Mouse (Mus musculus) liver, embryonic 12.5 days (tissue): ENCODE measurements at regions not wholly inside any gene's neighbourhood (a gene's known extent, or its start where the extent isn't known, plus 50 kb on each side); places are given as distances from the start of the nearest gene placed in this dataset.

Experiments used
- ATAC-seq: fragments of 200-750 bp; cut with Nextera tagmentation; 2 replicates; pipeline ENCODE4 v1.8.0; 2017; ENCODE audit warnings: moderate number of reproducible peaks, mild to moderate bottlenecking, moderate library complexity
- H3K27ac ChIP-seq: fragments of 300-500 bp; sonication (generic); 2 replicates; pipeline ENCODE4 v1.5.1; 2016; ENCODE audit warnings: mild to moderate bottlenecking
- H3K27me3 ChIP-seq: fragments of 300-500 bp; sonication (generic); replicated peaks from 2 replicates; pipeline ENCODE4 v1.6.1; 2016; ENCODE audit warnings: mild to moderate bottlenecking, moderate library complexity
- H3K36me3 ChIP-seq: fragments of 300-500 bp; sonication (generic); 2 replicates; pipeline ENCODE4 v1.6.1; 2016; ENCODE audit warnings: mild to moderate bottlenecking, moderate library complexity
- H3K4me1 ChIP-seq: fragments of 300-500 bp; sonication (generic); 2 replicates; pipeline ENCODE4 v1.6.1; 2016
- H3K4me2 ChIP-seq: fragments of 300-500 bp; sonication (generic); 2 replicates; pipeline ENCODE4 v1.6.1; 2016; ENCODE audit warnings: mild to moderate bottlenecking, moderate library complexity
- H3K4me3 ChIP-seq: fragments of 300-500 bp; sonication (generic); 2 replicates; pipeline ENCODE4 v1.5.1; 2016; ENCODE audit warnings: mild to moderate bottlenecking, moderate library complexity
- H3K9ac ChIP-seq: fragments of 300-500 bp; sonication (generic); 2 replicates; pipeline ENCODE4 v1.6.1; 2016; ENCODE audit warnings: mild to moderate bottlenecking, moderate library complexity
- H3K9me3 ChIP-seq: fragments of 300-500 bp; sonication (generic); replicated peaks from 2 replicates; pipeline ENCODE4 v1.6.1; 2016; ENCODE audit warnings: mild to moderate bottlenecking, moderate library complexity
- WGBS: fragments of 180-500 bp; shearing (Covaris S2); methylation state at CpG from one replicate; pipeline ENCODE4 v1.1.7; 2016; ENCODE audit not compliant: insufficient replicate concordance; 5-methylcytosine and 5-hydroxymethylcytosine counted together

DNA sequence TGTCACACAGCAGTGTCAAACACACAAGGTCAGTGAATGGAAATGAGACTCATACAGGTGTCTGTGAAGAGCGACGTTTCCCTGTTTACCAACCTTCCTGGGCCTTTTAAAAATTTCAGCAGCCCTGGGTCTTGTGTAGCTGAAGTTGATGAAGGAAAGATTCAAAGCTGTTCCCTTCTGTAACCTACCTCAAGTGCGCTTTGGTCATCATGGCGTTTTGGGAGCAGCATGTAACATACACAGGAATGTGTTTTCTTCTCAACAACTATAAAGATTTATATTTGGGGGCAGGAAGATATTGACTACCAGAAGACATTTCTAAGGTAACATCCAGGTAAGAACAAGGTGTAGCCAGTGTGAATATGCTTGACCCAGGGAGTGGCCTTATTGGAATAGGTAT, 466.9 kb upstream of the Cdh4 start:
- H3K27me3 ChIP-seq: no peaks in the 10 kb centered on the region

DNA sequence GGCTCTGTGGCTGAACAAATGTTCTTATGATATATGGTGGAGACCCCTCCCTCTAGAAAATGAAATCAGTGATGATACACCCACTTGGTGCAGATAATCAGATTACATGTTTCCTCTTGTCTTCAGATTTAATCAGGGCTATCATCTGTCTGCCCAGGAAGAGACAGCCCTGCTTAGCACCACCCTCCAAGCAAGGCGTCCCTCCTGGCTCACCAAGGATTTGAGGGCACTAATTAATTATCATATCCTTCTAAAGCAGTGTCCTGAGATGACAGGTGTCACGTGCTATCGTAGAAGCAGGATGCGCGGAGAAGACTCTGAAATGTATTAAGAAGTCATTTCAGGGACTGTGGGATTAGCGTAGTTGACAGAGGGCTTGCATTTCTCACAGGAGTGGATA, 466.2 kb upstream of the Cdh4 start:
- Histone ChIP-seq H3K9ac (no peak overlapping the region), H3K27me3 (no peaks in the 10 kb centered on the region), H3K9me3 (peaks cover 6% of the 10 kb centered on the region; the same call in 1 of the 2 replicates), H3K36me3 (no peaks in the 10 kb centered on the region), H3K27ac (no peak overlapping the region), H3K4me3 (no peak overlapping the region), H3K4me2 (no peak overlapping the region), H3K4me1 (no peaks in the 10 kb centered on the region)
- 72% methylated on average over 6 of the region's 6 CpGs for WGBS
- ATAC-seq: no peak

More for the DNA sequence above, 466.9 kb upstream of the Cdh4 start:
- Histone ChIP-seq H3K36me3 (no peaks in the 10 kb centered on the region), H3K27ac (no peak overlapping the region), H3K4me1 (no peaks in the 10 kb centered on the region), H3K9me3 (peaks cover 6% of the 10 kb centered on the region; the same call in 1 of the 2 replicates), H3K4me3 (no peak overlapping the region), H3K4me2 (no peak overlapping the region), H3K9ac (no peak overlapping the region)
- WGBS: 71% methylated on average over 4 of the region's 4 CpGs
- ATAC-seq: no peak

DNA sequence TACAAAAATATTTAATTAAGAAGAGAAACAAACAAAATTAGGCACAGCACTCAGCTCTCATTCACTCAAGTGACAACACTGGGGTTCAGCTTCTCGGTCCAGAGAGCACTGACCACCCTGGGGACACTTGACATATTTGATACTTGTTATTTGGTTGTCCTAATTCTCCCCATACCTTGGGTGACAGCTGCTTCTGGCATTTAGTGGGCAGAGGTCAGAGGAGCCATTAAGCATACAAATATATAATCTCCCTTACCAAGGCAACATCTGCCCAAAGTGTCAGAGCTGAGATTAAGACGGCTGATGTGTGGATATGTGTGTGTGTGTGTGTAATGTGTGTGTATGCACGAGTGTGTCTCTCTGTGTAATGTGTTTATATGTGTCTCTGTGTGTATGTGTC, 465.7 kb upstream of the Cdh4 start:
- Histone ChIP-seq H3K27ac (no peak overlapping the region), H3K4me2 (no peak overlapping the region), H3K27me3 (no peaks in the 10 kb centered on the region), H3K9me3 (peaks cover 6% of the 10 kb centered on the region; the same call in 1 of the 2 replicates), H3K4me1 (no peaks in the 10 kb centered on the region), H3K4me3 (no peak overlapping the region), H3K9ac (no peak overlapping the region), H3K36me3 (no peaks in the 10 kb centered on the region)
- no peak for ATAC-seq
- 63% methylated on average over 3 of the region's 3 CpGs for WGBS

DNA sequence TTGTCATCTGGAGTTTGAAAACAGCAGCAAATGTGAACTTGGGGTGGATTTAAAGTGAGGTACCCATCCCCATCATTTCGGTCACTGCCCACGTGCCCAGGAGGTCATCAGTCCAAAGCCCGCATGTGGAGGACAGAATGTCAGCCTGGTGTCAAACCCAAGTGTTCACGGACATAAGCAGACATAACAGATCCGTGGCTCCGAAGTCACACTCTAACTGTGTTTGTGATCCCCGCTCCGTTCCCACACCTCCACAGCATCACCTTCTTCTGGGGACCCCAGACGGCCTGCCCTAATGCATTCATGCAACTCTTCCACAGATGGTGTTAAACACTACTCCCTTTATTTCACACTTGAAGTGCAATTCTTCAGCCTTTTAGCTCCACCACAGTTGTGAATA, 462.8 kb upstream of the Cdh4 start:
- Histone ChIP-seq H3K4me2 (no peak overlapping the region), H3K4me3 (no peak overlapping the region), H3K9me3 (no peaks in the 10 kb centered on the region), H3K4me1 (no peaks in the 10 kb centered on the region), H3K36me3 (no peaks in the 10 kb centered on the region), H3K27ac (no peak overlapping the region), H3K9ac (no peak overlapping the region), H3K27me3 (no peaks in the 10 kb centered on the region)
- no peak for ATAC-seq
- WGBS: 76% methylated on average over 9 of the region's 9 CpGs

DNA sequence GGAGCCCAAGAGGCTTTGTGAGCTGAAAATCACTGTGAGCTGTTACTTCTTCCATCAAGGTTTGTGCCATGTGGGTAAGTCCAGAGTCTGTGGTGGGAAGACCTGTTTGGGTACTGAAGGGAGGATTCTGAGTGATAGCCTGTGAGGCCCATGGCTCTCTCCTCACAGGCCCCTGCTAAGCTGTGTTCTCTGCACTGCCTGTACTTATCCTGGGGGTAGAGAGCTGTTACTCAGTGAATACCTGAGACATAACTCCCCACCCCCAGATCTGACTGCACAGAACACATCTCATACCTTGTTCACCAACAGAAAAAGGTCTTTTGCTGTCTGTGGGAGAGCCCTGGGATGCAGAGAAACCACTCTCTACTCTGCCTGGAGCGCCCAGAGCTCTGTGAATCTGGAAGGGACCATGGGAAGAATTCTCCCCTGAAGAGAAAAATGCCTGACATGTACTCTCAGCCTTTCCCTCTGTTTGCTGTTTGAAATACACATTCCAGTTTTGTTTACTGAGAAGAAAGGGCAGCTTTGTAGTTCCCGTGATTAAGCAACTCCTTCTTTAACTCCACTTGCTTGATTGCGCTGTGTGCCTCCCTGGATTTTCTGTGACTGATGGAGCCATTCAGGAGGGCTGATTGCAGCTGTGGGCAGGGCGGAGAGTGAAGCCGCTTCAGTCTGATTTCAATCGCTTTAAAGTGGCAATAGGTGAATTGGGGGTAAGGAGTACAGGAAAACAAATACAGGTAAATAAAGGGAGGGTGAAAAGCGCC, 460.3 kb upstream of the Cdh4 start:
- WGBS: 50% methylated on average over 7 of the region's 7 CpGs
- no peaks in the 10 kb centered on the region for H3K4me1 ChIP-seq
- ATAC-seq: no peak

DNA sequence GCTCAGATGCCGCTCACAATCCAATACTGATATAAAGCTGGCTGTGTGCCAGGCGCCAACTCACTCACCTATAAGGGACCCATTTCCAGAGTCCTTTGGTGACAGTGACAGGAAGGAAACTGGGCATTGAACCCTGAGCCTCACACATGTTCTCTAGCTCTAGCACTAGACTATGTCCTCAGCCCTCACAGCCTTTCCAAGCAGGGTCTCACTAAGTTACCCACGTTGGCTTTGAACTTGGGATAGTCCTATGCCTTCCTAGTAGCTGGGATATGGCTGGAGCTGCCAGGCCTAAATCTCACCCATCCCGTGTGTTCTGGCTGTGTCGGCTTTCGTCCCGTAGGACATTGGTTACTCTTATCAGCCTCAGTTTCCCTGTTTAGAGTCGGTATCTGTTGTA, 458.4 kb upstream of the Cdh4 start:
- Histone ChIP-seq H3K9me3 (no peaks in the 10 kb centered on the region), H3K4me3 (no peak overlapping the region), H3K9ac (no peak overlapping the region), H3K4me1 (no peaks in the 10 kb centered on the region), H3K27me3 (no peaks in the 10 kb centered on the region), H3K36me3 (no peaks in the 10 kb centered on the region), H3K27ac (no peak overlapping the region), H3K4me2 (no peak overlapping the region)
- ATAC-seq: no peak
- 82% methylated on average over 8 of the region's 8 CpGs for WGBS

More for the DNA sequence above, 460.3 kb upstream of the Cdh4 start:
- H3K9me3 ChIP-seq: no peaks in the 10 kb centered on the region
- H3K27ac ChIP-seq: no peak overlapping the region
- no peak overlapping the region for H3K9ac ChIP-seq
- H3K36me3 ChIP-seq: no peaks in the 10 kb centered on the region
- H3K4me2 ChIP-seq: no peak overlapping the region
- no peak overlapping the region for H3K4me3 ChIP-seq
- H3K27me3 ChIP-seq: no peaks in the 10 kb centered on the region

DNA sequence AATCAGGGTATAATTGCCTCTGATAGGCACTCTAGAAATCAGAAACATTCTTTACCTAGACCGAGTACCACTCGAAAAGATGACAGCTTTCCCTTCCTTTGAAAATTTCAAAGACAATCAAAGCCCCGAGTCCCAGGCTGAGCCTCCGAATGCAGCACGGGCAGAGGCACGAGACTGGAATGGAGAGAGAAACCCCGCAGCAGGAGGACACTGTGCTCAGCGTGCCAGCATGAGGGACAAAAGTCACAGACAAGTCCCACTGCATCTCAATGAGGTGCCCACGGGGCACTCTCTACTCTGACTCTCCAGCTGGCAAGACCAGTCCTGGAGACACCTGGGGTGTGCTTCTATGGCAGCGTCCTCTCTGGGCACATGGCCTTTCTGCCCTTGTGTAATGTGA, 454.3 kb upstream of the Cdh4 start:
- no peaks in the 10 kb centered on the region for H3K9me3 ChIP-seq
- H3K36me3 ChIP-seq: no peaks in the 10 kb centered on the region
- H3K4me2 ChIP-seq: no peak overlapping the region
- no peak overlapping the region for H3K27ac ChIP-seq
- no peaks in the 10 kb centered on the region for H3K27me3 ChIP-seq
- H3K9ac ChIP-seq: no peak overlapping the region
- 65% methylated on average over 10 of the region's 10 CpGs for WGBS
- H3K4me1 ChIP-seq: no peaks in the 10 kb centered on the region
- H3K4me3 ChIP-seq: no peak overlapping the region
- no peak for ATAC-seq

DNA sequence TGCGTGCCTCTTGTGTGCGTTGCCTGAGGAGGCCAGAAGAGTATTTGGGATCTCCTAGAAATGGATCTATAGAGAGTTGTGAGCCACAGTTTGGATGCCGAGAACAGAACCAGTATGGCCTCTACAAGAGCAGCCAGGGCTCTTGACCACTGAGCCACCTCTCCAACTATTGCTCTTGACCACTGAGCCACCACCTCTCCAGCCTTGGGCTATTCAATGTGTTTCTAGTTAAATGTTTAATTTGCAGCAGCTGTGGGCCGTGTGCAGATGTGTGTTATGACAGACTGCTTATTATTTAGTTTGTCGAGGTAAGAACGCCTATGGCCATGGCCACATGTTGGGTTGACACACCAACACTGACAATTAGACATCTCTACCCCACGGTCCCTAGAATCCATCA, 452.9 kb upstream of the Cdh4 start:
- 79% methylated on average over 7 of the region's 7 CpGs for WGBS
- no peak for ATAC-seq
- H3K9ac ChIP-seq: no peak overlapping the region
- no peaks in the 10 kb centered on the region for H3K27me3 ChIP-seq
- H3K36me3 ChIP-seq: no peaks in the 10 kb centered on the region
- no peak overlapping the region for H3K4me2 ChIP-seq
- no peak overlapping the region for H3K27ac ChIP-seq
- no peaks in the 10 kb centered on the region for H3K4me1 ChIP-seq
- no peak overlapping the region for H3K4me3 ChIP-seq
- no peaks in the 10 kb centered on the region for H3K9me3 ChIP-seq

DNA sequence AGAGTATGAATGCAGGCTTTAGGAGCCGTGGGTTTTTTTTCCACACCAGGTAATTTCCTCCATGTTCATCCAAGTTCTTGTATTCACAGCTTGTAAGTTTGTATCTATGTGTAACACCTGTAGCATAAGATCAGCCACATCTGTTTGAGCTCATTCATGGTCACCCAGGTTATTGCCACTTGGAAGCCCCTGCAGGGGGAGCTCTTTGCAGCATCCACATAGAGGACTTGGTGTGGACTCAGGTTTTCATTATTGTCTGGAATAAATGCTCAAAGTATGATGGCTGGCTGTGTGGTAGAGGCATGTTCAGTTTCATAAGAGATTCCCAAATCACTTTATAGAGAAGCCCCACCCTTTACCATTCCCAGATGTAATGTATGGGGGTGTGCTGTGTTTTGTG, 452.4 kb upstream of the Cdh4 start:
- WGBS: 59% methylated on average over 1 of the region's 1 CpGs
- no peak for ATAC-seq
- H3K27me3 ChIP-seq: no peaks in the 10 kb centered on the region

DNA sequence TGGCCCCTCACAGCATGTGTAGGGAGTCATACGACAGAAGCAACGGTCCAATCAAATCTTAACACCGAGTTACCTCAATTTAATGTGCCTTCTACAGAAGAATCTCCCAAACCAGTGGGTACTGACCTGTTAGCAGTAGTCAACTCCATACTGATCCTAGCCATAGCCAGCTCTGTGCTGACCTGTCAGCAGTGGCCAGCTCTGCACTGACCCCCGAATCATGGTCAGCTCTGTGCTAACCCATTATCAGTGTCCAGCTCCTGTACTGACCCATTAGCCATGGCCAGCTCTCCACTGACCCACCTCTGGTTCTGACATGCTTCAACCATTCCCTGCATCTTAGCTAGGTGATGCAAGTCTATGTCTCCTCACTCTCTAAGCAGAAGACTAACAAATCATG, 451.3 kb upstream of the Cdh4 start:
- no peak overlapping the region for H3K4me2 ChIP-seq
- no peaks in the 10 kb centered on the region for H3K36me3 ChIP-seq
- H3K9ac ChIP-seq: no peak overlapping the region
- H3K27ac ChIP-seq: no peak overlapping the region
- H3K4me1 ChIP-seq: no peaks in the 10 kb centered on the region
- H3K4me3 ChIP-seq: no peak overlapping the region
- no peaks in the 10 kb centered on the region for H3K27me3 ChIP-seq
- H3K9me3 ChIP-seq: 0 out of 2 replicates have a peak, but pooled peaks cover 4% of the 10 kb centered on the region
- WGBS: 69% methylated on average over 4 of the region's 4 CpGs
- no peak for ATAC-seq

More for the DNA sequence above, 452.4 kb upstream of the Cdh4 start:
- no peaks in the 10 kb centered on the region for H3K4me1 ChIP-seq
- H3K9ac ChIP-seq: no peak overlapping the region
- no peak overlapping the region for H3K4me2 ChIP-seq
- no peaks in the 10 kb centered on the region for H3K36me3 ChIP-seq
- H3K4me3 ChIP-seq: no peak overlapping the region
- H3K27ac ChIP-seq: no peak overlapping the region
- no peaks in the 10 kb centered on the region for H3K9me3 ChIP-seq

DNA sequence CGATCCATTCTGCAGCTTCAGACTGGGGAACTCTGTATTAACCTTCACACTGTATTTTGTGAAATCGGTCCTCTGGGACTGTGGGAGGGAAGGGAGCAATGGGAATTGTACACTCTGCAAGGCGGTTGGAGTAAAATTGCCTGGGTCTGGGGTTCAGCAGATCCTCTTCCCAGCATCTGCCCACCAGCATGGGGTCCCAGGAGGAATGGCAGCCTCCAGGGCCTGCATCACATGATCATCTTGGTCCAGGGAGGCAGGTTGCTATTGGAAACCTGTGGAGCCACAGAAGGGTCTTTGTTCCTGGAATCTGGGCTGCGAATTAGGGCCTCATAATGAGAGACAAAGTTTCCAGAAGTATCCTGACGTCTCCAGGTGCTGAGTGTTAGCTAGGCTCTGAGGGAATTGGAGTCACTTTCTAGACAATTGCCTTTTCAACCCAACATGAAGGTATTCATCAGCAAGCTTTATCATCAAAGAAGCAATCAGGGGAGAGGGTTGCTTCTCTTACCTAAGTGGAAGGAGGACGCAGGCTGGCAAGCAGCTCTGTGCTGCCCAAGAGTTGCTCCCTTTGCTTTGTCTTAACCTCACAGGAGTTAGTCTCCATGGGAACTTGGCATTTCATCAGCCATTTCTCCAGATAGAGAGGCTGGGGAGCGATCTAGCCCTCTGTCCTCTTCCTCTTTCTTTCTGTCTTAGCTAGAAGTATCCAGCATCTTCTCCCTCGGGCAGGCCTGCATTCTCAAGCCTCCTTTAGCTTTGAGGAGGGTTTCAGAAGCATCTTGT, 449.7 kb upstream of the Cdh4 start:
- ATAC-seq: no peak
- Histone ChIP-seq H3K9me3 (0 out of 2 replicates have a peak, but pooled peaks cover 4% of the 10 kb centered on the region), H3K27me3 (no peaks in the 10 kb centered on the region), H3K4me2 (no peak overlapping the region), H3K9ac (no peak overlapping the region), H3K4me3 (no peak overlapping the region), H3K27ac (no peak overlapping the region), H3K36me3 (no peaks in the 10 kb centered on the region), H3K4me1 (no peaks in the 10 kb centered on the region)
- WGBS: 53% methylated on average over 8 of the region's 8 CpGs

DNA sequence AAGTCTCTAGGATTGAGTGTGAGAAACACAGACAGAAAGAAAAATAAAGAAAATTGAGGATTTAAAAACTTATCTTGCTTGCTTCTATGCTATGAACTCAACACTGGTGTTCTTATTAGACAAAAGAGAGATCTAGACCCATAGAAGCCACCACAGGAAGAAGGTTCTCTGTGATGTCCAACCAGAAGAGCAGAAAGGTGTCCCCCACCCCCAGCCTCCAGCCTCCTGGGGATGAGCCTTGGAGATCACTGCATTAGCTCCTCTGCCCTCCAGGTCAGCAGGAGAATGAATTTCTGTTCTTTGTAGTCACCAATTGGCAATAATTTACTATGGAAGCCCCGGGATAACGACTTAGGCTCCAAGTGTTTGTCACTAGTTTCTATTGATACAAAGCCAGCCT, 444.3 kb upstream of the Cdh4 start:
- 61% methylated on average over 2 of the region's 2 CpGs for WGBS
- no peak for ATAC-seq

More for the DNA sequence above, 444.3 kb upstream of the Cdh4 start:
- H3K4me3 ChIP-seq: no peak overlapping the region
- H3K9me3 ChIP-seq: 0 out of 2 replicates have a peak, but pooled peaks cover 7% of the 10 kb centered on the region
- no peak overlapping the region for H3K27ac ChIP-seq
- no peaks in the 10 kb centered on the region for H3K36me3 ChIP-seq
- no peaks in the 10 kb centered on the region for H3K27me3 ChIP-seq
- H3K4me1 ChIP-seq: no peaks in the 10 kb centered on the region
- no peak overlapping the region for H3K4me2 ChIP-seq
- no peak overlapping the region for H3K9ac ChIP-seq
